Mouse (Mus musculus): Measurements from ENCODE around the gene Vmn2r8. TPM values are rescaled to one million over a fixed set of nuclear protein-coding genes. Genes with fewer than 3 reads are reported as not detected.
"Not testable (repeated sequence)": the region's sequence is repeated elsewhere in the genome, so short reads cannot be mapped to it uniquely, and the experiment has no call there.

The Vmn2r8 gene
- polyA plus RNA-seq, 1 experiment from 2014 or later, result not detected

DNA sequence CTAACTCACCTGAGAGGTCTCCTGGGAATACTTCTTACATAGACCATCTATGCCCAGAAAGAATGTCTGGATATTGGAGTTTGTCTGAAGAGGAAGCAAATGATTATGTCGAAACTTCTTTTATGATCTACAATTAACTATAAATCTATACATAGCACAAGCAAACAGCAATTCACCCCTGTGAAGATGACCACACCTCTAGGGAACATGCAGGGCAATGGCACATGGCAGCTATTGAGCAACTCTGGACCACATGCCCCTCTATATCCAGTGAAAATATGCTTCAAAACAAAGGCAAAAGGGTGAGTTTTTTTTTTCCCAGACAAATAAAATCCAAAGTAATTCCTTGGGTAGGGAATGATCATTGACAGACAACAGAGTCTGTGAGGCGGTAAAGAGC, 48.6 kb downstream of the Vmn2r8 start:
- no peaks in the 10 kb centered on the region for H3K9me3 ChIP-seq (replicated peaks; ENCODE audit: control insufficient read depth, low read length)
- ATAC-seq (ENCODE audit: low read depth), result no peak
- no peaks in the 10 kb centered on the region for H3K4me1 ChIP-seq (ENCODE audit: control insufficient read depth, low read depth, low read length)
- H3K4me3 ChIP-seq (ENCODE audit: low read depth, low read length), result no peak overlapping the region
- H3K27ac ChIP-seq (ENCODE audit: low read length), result no peak overlapping the region
- no peaks in the 10 kb centered on the region for H3K36me3 ChIP-seq (ENCODE audit: control insufficient read depth, insufficient read depth)
- H3K4me2 ChIP-seq (ENCODE audit: low read depth, low read length), result no peak overlapping the region
- no peaks in the 10 kb centered on the region for H3K27me3 ChIP-seq (ENCODE audit: control insufficient read depth, insufficient read depth, low read depth, low read length)
- H3K9ac ChIP-seq (ENCODE audit: low read depth, low read length), result no peak overlapping the region
- WGBS (ENCODE audit: insufficient replicate concordance), result 46% methylated on average over 2 of the region's 2 CpGs

- no peak for ATAC-seq (ENCODE audit: low read depth)
Measured at GRCm38 (mm10) chr5:108758396-108758795, 50.3 kb downstream of the Vmn2r8 start.

DNA sequence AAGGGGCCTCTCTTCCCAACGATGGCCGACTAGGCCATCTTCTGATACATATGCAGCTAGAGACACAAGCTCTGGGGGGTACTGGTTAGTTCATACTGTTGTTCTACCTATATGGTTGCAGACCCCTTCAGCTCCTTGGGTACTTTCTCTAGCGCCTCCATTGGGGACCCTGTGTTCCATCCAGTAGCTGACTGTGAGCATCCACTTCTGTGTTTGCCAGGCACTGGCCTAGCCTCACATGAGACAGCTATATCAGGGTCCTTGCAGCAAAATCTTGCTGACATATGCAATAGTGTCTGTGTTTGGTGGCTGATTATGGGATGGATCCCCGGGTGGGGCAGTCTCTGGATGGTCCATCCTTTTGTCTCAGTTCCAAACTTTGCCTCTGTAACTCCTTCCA, 57.4 kb downstream of the Vmn2r8 start:
- H3K9me3 ChIP-seq (replicated peaks; ENCODE audit: control insufficient read depth, low read length); H3K9ac ChIP-seq (ENCODE audit: low read depth, low read length); H3K4me3 ChIP-seq (ENCODE audit: low read depth, low read length); H3K4me2 ChIP-seq (ENCODE audit: low read depth, low read length); H3K27me3 ChIP-seq (ENCODE audit: control insufficient read depth, insufficient read depth, low read depth, low read length); H3K27ac ChIP-seq (ENCODE audit: low read length); H3K36me3 ChIP-seq (ENCODE audit: control insufficient read depth, insufficient read depth); H3K4me1 ChIP-seq (ENCODE audit: control insufficient read depth, low read depth, low read length): not testable (repeated sequence)
- WGBS (ENCODE audit: insufficient replicate concordance), result 63% methylated on average over 4 of the region's 4 CpGs
- ATAC-seq (ENCODE audit: low read depth), result peak; percentile 32; the same call in 1 of the 2 replicates

More at GRCm38 (mm10) chr5:108758396-108758795, 50.3 kb downstream of the Vmn2r8 start:
- Histone ChIP-seq H3K4me1 (ENCODE audit: control insufficient read depth, low read depth, low read length) (no peaks in the 10 kb centered on the region), H3K36me3 (ENCODE audit: control insufficient read depth, insufficient read depth) (no peaks in the 10 kb centered on the region), H3K4me2 (ENCODE audit: low read depth, low read length) (no peak overlapping the region), H3K27me3 (ENCODE audit: control insufficient read depth, insufficient read depth, low read depth, low read length) (no peaks in the 10 kb centered on the region), H3K9me3 (replicated peaks; ENCODE audit: control insufficient read depth, low read length) (no peaks in the 10 kb centered on the region), H3K4me3 (ENCODE audit: low read depth, low read length) (no peak overlapping the region), H3K9ac (ENCODE audit: low read depth, low read length) (no peak overlapping the region), H3K27ac (ENCODE audit: low read length) (no peak overlapping the region)
- 49% methylated on average over 3 of the region's 3 CpGs for WGBS (ENCODE audit: insufficient replicate concordance)

DNA sequence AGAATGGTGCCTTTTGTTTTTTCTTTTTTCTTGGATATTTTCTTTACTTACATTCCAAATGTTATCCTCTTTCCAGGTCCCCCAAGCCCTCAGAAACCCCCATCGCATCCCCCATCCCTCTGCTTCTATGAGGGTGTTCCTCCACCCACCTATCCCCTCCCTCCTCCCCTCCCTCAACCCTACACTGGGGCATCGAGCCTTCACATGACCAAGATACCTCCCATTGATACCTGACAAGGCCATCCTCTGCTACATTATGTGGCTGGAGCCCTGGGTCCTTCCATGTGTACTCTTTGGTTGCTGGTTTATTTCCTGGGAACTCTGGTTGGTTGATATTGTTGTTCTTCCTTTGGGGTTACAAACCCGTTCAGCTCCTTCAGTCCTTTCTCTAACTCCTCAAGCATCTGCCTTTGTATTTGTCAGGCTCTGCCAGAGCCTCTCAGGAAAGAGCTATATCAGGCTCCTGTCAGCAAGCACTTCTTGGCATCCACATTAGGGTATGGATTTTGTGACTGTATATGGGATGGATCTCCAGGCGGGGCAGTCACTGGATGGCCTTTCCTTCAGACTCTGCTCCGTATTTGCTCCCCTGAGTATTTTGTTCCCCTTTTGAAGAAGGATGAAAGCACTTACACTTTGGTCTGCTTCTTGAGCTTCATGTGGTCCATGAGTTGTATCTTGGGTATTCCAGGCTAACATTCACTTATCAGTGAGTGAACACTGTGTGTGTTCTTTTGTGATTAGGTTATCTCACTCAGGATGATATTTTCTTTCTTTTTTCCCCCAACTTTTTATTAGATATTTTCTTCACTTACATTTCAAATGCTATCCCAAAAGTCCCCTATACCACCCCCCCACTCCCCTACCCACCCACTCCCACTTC, 58.1 kb downstream of the Vmn2r8 start:
- H3K27ac ChIP-seq (ENCODE audit: low read length), result peak overlapping the region; percentile 79
- WGBS (ENCODE audit: insufficient replicate concordance), result 43% methylated on average over 5 of the region's 5 CpGs

GRCm38 (mm10) chr5:108744629-108745028, 64.0 kb downstream of the Vmn2r8 start:
- Histone ChIP-seq H3K9ac (ENCODE audit: low read depth, low read length) (no peak overlapping the region), H3K4me1 (ENCODE audit: control insufficient read depth, low read depth, low read length) (no peaks in the 10 kb centered on the region), H3K4me3 (ENCODE audit: low read depth, low read length) (no peak overlapping the region), H3K9me3 (replicated peaks; ENCODE audit: control insufficient read depth, low read length) (no peaks in the 10 kb centered on the region), H3K27ac (ENCODE audit: low read length) (no peak overlapping the region), H3K27me3 (ENCODE audit: control insufficient read depth, insufficient read depth, low read depth, low read length) (no peaks in the 10 kb centered on the region; the same call in 1 of the 2 replicates), H3K4me2 (ENCODE audit: low read depth, low read length) (no peak overlapping the region), H3K36me3 (ENCODE audit: control insufficient read depth, insufficient read depth) (no peaks in the 10 kb centered on the region)
- 57% methylated on average over 3 of the region's 3 CpGs for WGBS (ENCODE audit: insufficient replicate concordance)
- ATAC-seq (ENCODE audit: low read depth), result no peak

More for the DNA sequence above, 58.1 kb downstream of the Vmn2r8 start:
- Histone ChIP-seq H3K9me3 (replicated peaks; ENCODE audit: control insufficient read depth, low read length) (no peaks in the 10 kb centered on the region), H3K27me3 (ENCODE audit: control insufficient read depth, insufficient read depth, low read depth, low read length) (no peaks in the 10 kb centered on the region; the same call in 1 of the 2 replicates), H3K9ac (ENCODE audit: low read depth, low read length) (no peak overlapping the region; the same call in 1 of the 2 replicates), H3K36me3 (ENCODE audit: control insufficient read depth, insufficient read depth) (no peaks in the 10 kb centered on the region), H3K4me1 (ENCODE audit: control insufficient read depth, low read depth, low read length) (peaks cover 5% of the 10 kb centered on the region; the same call in 1 of the 2 replicates), H3K4me3 (ENCODE audit: low read depth, low read length) (peak overlapping the region; percentile 19; the same call in 1 of the 2 replicates), H3K4me2 (ENCODE audit: low read depth, low read length) (peak overlapping the region; percentile 42)
- ATAC-seq (ENCODE audit: low read depth), result peak; percentile 94

- Histone ChIP-seq H3K4me1 (ENCODE audit: control insufficient read depth, low read depth, low read length) (no peaks in the 10 kb centered on the region), H3K36me3 (ENCODE audit: control insufficient read depth, insufficient read depth) (no peaks in the 10 kb centered on the region), H3K9me3 (replicated peaks; ENCODE audit: control insufficient read depth, low read length) (no peaks in the 10 kb centered on the region), H3K27ac (ENCODE audit: low read length) (no peak overlapping the region), H3K4me2 (ENCODE audit: low read depth, low read length) (no peak overlapping the region), H3K9ac (ENCODE audit: low read depth, low read length) (no peak overlapping the region), H3K4me3 (ENCODE audit: low read depth, low read length) (no peak overlapping the region), H3K27me3 (ENCODE audit: control insufficient read depth, insufficient read depth, low read depth, low read length) (no peaks in the 10 kb centered on the region; the same call in 1 of the 2 replicates)
- no peak for ATAC-seq (ENCODE audit: low read depth)
- 56% methylated on average over 2 of the region's 2 CpGs for WGBS (ENCODE audit: insufficient replicate concordance)
Measured at GRCm38 (mm10) chr5:108743856-108744255, 64.8 kb downstream of the Vmn2r8 start.

GRCm38 (mm10) chr5:108742596-108742995, 66.1 kb downstream of the Vmn2r8 start:
- no peak overlapping the region for H3K9ac ChIP-seq (ENCODE audit: low read depth, low read length)
- H3K4me3 ChIP-seq (ENCODE audit: low read depth, low read length), result no peak overlapping the region
- H3K36me3 ChIP-seq (ENCODE audit: control insufficient read depth, insufficient read depth), result no peaks in the 10 kb centered on the region
- H3K9me3 ChIP-seq (replicated peaks; ENCODE audit: control insufficient read depth, low read length), result no peaks in the 10 kb centered on the region
- H3K4me1 ChIP-seq (ENCODE audit: control insufficient read depth, low read depth, low read length), result no peaks in the 10 kb centered on the region
- WGBS (ENCODE audit: insufficient replicate concordance), result 45% methylated on average over 2 of the region's 2 CpGs
- H3K27ac ChIP-seq (ENCODE audit: low read length), result no peak overlapping the region
- no peak overlapping the region for H3K4me2 ChIP-seq (ENCODE audit: low read depth, low read length)
- no peaks in the 10 kb centered on the region; the same call in 1 of the 2 replicates for H3K27me3 ChIP-seq (ENCODE audit: control insufficient read depth, insufficient read depth, low read depth, low read length)
- no peak for ATAC-seq (ENCODE audit: low read depth)

- H3K27ac ChIP-seq (ENCODE audit: low read length), result no peak overlapping the region
- WGBS (ENCODE audit: insufficient replicate concordance), result 47% methylated on average over 2 of the region's 2 CpGs
- H3K9ac ChIP-seq (ENCODE audit: low read depth, low read length), result no peak overlapping the region
- H3K4me2 ChIP-seq (ENCODE audit: low read depth, low read length), result no peak overlapping the region
- H3K4me1 ChIP-seq (ENCODE audit: control insufficient read depth, low read depth, low read length), result no peaks in the 10 kb centered on the region
- H3K36me3 ChIP-seq (ENCODE audit: control insufficient read depth, insufficient read depth), result no peaks in the 10 kb centered on the region
- no peak for ATAC-seq (ENCODE audit: low read depth)
- H3K27me3 ChIP-seq (ENCODE audit: control insufficient read depth, insufficient read depth, low read depth, low read length), result no peaks in the 10 kb centered on the region; the same call in 1 of the 2 replicates
- no peaks in the 10 kb centered on the region for H3K9me3 ChIP-seq (replicated peaks; ENCODE audit: control insufficient read depth, low read length)
- no peak overlapping the region for H3K4me3 ChIP-seq (ENCODE audit: low read depth, low read length)
Measured at GRCm38 (mm10) chr5:108741844-108742243, 66.8 kb downstream of the Vmn2r8 start.
